Mouse (Mus musculus) small intestine, adult 2 months (tissue): Measurements from ENCODE around the gene Lgr5. TPM values are rescaled to one million over a fixed set of nuclear protein-coding genes. Genes with fewer than 3 reads are reported as not detected.

Experiments
- H3K27ac ChIP-seq: fragments of 200-500 bp; 2 replicates; pipeline ENCODE4 v1.5.1; 2012; ENCODE audit warnings: low read depth, low read length, control low read depth, inconsistent platforms; ENCODE audit not compliant: insufficient read depth
- H3K27me3 ChIP-seq: fragments of 200-500 bp; 2 replicates; pipeline ENCODE4 v1.6.1; 2012; ENCODE audit warnings: mild to moderate bottlenecking, moderate library complexity, low read length, inconsistent platforms; ENCODE audit not compliant: control insufficient read depth, insufficient read depth
- H3K36me3 ChIP-seq: fragments of 200-500 bp; 2 replicates; pipeline ENCODE4 v1.6.1; 2012; ENCODE audit warnings: mild to moderate bottlenecking, low read length, control low read depth, inconsistent platforms; ENCODE audit not compliant: control insufficient read depth, insufficient read depth
- H3K4me1 ChIP-seq: fragments of 200-500 bp; 2 replicates; pipeline ENCODE4 v1.6.1; 2012; ENCODE audit warnings: low read length, inconsistent platforms, mixed read lengths; ENCODE audit not compliant: control insufficient read depth, insufficient read depth, insufficient read length
- H3K4me3 ChIP-seq: fragments of 200-500 bp; 2 replicates; pipeline ENCODE4 v1.5.1; 2012; ENCODE audit warnings: low read depth, mild to moderate bottlenecking, control low read depth, inconsistent platforms, low read length, moderate library complexity
- CTCF ChIP-seq: fragments of 200-500 bp; IDR thresholded peaks from 2 replicates; pipeline ENCODE4 v1.5.1; 2012; ENCODE audit warnings: low read depth, mild to moderate bottlenecking, control low read depth, inconsistent platforms, low read length, moderate library complexity, mixed read lengths; ENCODE audit not compliant: insufficient replicate concordance, insufficient read length; ENCODE audit errors: extremely low read depth
- POLR2A ChIP-seq: fragments of 200-500 bp; IDR thresholded peaks from 2 replicates; pipeline ENCODE4 v1.6.1; 2012; ENCODE audit warnings: low read depth, mild to moderate bottlenecking, control low read depth, inconsistent platforms, low read length, moderate library complexity
- WGBS: fragments of 180-500 bp; shearing (Covaris S2); methylation state at CpG from one replicate; pipeline ENCODE4 v1.1.7; 2018; 5-methylcytosine and 5-hydroxymethylcytosine counted together
- polyA plus RNA-seq: library from polyadenylated mRNA; depleted of rRNA; stranded (reverse); fragments of >200 nt; gene quantifications from 2 replicates; pipeline ENCODE4 v1.2.3, GENCODE M21; 2012

Gene Lgr5
- polyA plus RNA-seq, 1 experiment: 15.0 TPM

DNA sequence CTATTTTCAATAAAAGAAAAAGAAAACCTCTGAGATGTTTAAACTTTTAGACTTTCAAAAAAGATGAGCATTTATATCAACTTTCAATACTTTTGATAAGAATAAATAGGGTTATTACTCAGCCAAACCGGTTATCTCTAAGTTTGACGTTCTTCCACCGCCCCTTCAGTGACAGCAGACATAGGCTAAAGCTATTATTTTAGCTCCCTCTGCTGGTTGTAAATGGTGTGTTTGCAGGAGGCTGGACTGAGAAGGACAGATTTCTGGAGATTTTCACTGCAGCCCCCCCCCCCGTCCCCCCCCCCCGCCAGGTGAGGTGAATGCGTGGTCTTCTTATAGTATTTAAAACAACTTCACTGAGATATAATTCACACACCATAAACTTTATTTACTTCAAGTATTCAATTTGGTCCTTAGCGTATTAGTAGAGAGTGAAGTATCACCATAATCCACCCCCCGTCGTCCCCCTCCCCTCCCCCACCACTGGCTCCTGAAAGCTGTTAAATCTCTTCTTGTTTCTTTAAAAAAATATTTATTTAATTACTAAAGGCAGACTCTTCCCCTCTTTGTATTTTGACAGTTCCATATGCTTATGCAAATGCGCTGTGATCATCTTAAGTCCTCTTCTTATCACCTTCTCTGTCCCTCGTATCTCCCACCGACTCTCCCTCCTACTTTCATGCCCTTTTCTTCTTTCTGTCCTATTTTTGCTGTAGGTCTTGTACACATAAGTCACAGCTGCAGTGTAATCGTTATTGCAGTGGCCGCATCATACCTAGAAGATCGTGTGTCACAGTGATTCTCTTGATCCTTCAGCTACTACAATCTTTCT lies 30.1 kb upstream of the Lgr5 start:
- Histone ChIP-seq H3K27me3 (0 out of 2 replicates have a peak, but pooled peaks cover 4% of the 10 kb centered on the region), H3K4me3 (no peak overlapping the region), H3K4me1 (no peaks in the 10 kb centered on the region), H3K27ac (no peak overlapping the region), H3K36me3 (no peaks in the 10 kb centered on the region)
- TF ChIP-seq CTCF (no peak), POLR2A (no peak)
- WGBS: 8% methylated on average over 15 of the region's 15 CpGs

GRCm38 (mm10) chr10:115595748-115596147 lies 8.2 kb upstream of the Lgr5 start:
- TF ChIP-seq POLR2A (no peak), CTCF (no peak)
- Histone ChIP-seq H3K27me3 (no peaks in the 10 kb centered on the region), H3K36me3 (no peaks in the 10 kb centered on the region), H3K4me1 (no peaks in the 10 kb centered on the region), H3K4me3 (no peak overlapping the region), H3K27ac (no peak overlapping the region)
- WGBS: 98% methylated on average over 1 of the region's 1 CpGs

DNA sequence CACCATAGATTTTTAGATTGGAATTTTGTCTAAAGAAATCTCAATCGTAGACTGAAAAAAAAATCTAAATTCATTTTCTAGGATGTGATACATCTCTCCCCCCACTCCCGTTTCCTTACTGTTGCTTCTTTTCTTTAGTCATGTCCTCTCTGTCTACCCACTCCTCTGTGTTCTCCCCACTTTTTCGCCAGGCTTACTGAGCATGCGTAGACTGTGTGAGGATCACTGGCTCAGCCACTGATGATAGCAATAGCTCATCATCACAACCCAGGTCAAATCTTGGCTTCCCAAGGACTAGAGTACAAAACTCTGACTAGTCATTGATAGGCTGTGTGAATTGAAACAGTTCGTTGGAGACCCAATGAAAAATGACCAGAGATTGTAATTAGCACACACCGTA lies 6.1 kb upstream of the Lgr5 start:
- Histone ChIP-seq H3K4me3 (no peak overlapping the region), H3K27ac (no peak overlapping the region)
- 86% methylated on average over 6 of the region's 6 CpGs for WGBS

GRCm38 (mm10) chr10:115593221-115593620 lies 5.6 kb upstream of the Lgr5 start:
- 49% methylated on average over 11 of the region's 11 CpGs for WGBS
- 0 out of 2 replicates have a peak, but pooled peaks cover under 1% of the 10 kb centered on the region for H3K27me3 ChIP-seq
- H3K27ac ChIP-seq: no peak overlapping the region
- TF ChIP-seq POLR2A (no peak), CTCF (no peak)
- no peaks in the 10 kb centered on the region for H3K36me3 ChIP-seq
- no peaks in the 10 kb centered on the region for H3K4me1 ChIP-seq
- H3K4me3 ChIP-seq: no peak overlapping the region

More for the DNA sequence above, 6.1 kb upstream of the Lgr5 start:
- Histone ChIP-seq H3K4me1 (no peaks in the 10 kb centered on the region), H3K36me3 (no peaks in the 10 kb centered on the region), H3K27me3 (no peaks in the 10 kb centered on the region)
- TF ChIP-seq POLR2A (no peak), CTCF (no peak)

- H3K36me3 ChIP-seq: no peaks in the 10 kb centered on the region
- H3K4me3 ChIP-seq: peak overlapping the region; percentile 55
- TF ChIP-seq POLR2A (no peak), CTCF (no peak)
- 2% methylated on average over 7 of the region's 7 CpGs for WGBS
- H3K27me3 ChIP-seq: peaks cover 15% of the 10 kb centered on the region
- H3K27ac ChIP-seq: no peak overlapping the region
- peaks cover 6% of the 10 kb centered on the region for H3K4me1 ChIP-seq
Measured at GRCm38 (mm10) chr10:115587979-115588378, 399 bp upstream of the Lgr5 start.

DNA sequence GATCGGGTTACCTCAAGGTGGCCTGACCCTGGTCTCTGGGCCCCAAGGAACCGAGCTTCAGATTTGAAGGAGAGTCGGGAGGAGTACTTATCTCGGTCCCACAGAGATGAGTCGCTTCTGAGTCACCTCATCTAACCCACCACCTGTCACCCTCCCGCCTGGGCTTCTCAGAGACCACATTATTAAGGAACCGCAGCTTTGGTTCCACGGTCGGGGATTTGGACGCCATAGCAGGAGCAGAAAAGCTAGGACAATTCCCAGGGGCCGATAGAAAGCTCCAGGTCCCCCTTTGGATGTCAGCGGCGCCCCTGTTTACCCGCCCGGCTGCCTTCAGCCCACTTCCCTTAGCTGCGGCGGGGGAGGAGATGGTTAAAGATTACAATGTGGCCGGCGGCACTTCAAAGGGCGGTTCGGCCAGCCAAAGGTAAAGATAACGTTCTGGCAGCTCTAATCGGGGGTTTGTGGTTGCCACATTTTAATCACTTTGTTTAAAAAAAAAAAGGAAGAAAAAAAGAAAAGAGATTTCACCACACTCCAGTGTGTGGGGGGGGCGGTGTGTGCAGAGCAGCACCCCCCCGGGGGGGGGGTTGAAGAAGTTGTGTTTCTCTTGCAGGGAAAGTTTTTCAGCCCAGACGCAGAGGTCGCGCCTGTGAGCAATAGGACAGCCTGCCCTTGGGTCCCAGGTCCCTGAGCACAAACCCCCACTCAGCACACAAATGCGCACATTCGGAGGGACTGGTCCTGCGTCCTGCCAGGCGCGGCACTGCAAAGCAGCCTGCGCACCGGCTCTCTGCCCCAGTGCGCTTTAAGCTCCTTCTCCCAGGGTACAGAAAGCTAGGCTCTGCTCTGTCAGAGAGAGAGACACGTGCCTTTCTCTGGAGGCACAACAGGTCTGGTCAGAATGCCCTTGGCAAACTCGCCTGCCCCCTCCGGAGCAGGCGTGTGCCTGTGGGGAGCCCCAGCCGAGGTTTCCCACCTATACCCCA lies 1.0 kb downstream of the Lgr5 start:
- peak overlapping the region; percentile 55 for H3K4me3 ChIP-seq
- no peak for TF ChIP-seq CTCF
- no peak for TF ChIP-seq POLR2A

More for the DNA sequence above, 1.0 kb downstream of the Lgr5 start:
- WGBS: under 1% methylated on average over 41 of the region's 41 CpGs
- H3K36me3 ChIP-seq: no peaks in the 10 kb centered on the region
- H3K27ac ChIP-seq: no peak overlapping the region
- peaks cover 6% of the 10 kb centered on the region for H3K4me1 ChIP-seq
- peaks cover 15% of the 10 kb centered on the region for H3K27me3 ChIP-seq
